Mouse (Mus musculus) urinary bladder, adult 18-20 months (tissue): ENCODE measurements around the gene Tti1.

Source experiments
- DNase-seq, 2 experiments: peaks; one replicate each; pipeline ENCODE4 v3.0.0; 2022; ENCODE audit warnings: low spot score in 2 of 2, mixed read lengths in 2 of 2

The Tti1 gene

GRCm38 (mm10) chr2:157974604-157975501 lies 53.4 kb downstream of the Tti1 start:
- DNase-seq: no peak

GRCm38 (mm10) chr2:157970669-157971068 lies 57.6 kb downstream of the Tti1 start:
- no peak for DNase-seq

GRCm38 (mm10) chr2:157970124-157970523 lies 58.1 kb downstream of the Tti1 start:
- DNase-seq: no peak

- DNase-seq: no peak
These were observed 60.4 kb downstream of the Tti1 start for GRCm38 (mm10) chr2:157967856-157968255.

DNA sequence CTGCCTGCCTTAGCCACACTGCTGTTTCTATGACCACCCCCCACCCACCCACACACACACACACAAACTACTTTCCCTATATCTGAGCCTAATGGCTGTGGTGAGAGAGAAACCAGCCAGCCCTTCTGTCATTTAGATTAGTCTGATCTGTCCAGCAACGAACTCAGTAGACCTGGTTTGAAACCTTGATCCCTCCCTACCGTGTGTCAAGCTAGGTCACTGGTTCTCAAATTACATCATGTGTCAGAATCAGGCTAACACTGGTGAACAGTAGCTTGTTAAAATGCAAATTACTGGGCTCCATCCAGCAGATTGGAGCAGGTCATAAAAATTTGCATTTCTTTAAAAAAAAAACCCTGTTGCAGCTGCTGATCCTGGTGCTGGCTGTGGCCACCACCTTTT lies 70.5 kb downstream of the Tti1 start:
- no peak for DNase-seq

- DNase-seq: no peak
These were observed 74.3 kb downstream of the Tti1 start for GRCm38 (mm10) chr2:157953978-157954377.

DNA sequence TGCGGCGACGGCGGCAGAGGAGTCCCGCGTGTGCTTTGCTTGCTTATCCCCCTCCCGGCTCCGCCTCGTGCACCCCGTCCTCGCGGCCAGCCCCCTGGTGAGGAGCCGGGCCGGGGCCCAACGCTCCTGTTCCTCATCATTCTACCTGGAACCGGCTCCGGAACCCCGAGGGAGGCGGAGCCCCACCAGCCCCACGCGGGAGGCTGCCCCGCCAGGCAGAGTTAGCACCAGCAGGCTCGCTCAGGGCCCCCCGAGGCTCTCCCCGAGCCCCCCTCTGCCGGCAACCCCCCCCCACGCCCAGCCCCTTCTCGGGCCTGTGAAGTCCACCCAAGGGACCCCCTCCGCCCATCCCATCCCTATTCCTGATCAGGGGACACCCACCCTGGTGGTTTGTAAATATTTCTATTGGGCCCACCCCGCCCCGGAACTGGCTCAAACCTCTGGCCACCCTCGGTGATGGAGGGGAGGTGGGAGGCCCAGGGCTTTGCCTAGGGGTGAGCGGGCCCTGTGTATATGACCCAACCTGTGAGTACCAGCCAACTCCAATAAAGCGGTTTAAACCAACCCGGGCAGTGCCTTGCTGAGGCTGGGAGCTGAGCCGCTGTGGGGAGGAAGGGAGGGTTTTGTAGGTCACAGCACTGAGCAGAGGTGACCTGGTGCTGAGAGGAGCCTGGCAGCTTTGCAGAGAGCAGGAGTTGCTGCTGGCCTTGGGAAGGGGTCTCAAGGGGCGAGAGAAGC lies 83.9 kb downstream of the Tti1 start:
- DNase-seq: no peak

DNA sequence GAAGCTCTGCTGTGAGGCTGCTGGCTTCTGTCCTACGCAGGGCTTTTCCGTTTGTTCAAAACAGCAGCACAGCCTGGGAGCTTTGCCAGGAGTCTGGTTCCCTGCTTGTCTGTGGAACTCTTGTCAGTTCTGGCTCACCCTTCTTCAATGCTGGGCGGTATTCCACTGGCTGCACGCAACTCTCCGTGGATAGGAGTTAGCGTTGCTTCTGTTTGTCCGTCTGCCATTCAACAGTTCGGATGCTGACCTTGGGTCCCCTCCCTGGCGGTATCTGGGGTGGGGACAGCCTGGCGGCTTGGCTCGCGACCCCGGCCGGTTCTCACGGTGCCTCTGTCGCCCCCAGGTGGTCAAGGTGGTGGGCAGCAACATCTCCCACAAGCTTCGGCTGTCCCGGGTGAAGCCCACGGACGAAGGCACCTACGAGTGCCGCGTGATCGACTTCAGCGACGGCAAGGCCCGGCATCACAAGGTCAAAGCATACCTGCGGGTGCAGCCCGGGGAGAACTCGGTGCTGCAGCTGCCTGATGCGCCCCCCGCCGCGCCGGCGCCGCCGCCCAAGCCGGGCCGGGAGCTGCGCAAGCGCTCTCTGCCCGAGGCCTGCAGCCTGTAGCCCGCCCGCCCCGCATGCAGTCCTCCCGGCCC lies 84.6 kb downstream of the Tti1 start:
- DNase-seq: peak; percentile 14 to 38

GRCm38 (mm10) chr2:157940586-157941185 lies 87.5 kb downstream of the Tti1 start:
- DNase-seq: no peak

- no peak for DNase-seq
These were observed 91.6 kb downstream of the Tti1 start for GRCm38 (mm10) chr2:157936676-157937075.

- DNase-seq: no peak
These were observed 92.6 kb downstream of the Tti1 start for GRCm38 (mm10) chr2:157935444-157936171.

DNA sequence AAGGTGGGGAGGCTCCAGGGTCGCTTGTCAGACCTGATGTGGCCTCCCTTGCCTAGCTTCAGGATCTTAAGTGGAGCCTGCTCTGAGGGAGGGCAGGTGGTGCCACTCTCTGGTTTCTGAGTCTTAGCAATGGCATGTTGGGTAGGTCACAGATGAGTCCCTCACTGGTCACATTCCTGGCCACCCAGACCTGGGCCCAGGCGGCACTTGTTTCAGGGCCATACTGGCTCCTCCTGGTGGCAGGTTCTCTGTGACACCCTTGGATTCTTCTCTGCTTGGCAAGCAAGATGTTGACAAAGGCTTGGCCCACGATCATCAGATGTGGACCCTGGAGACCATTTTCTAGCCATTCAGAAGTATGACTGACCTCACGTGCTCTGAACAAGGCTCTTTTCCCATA lies 95.6 kb downstream of the Tti1 start:
- DNase-seq: no peak
